Mouse (Mus musculus): Measurements from ENCODE around the gene Mms19. TPM values are rescaled to one million over a fixed set of nuclear protein-coding genes. Genes with fewer than 3 reads are reported as not detected.

The Mms19 gene
- polyA plus RNA-seq, 1 experiment from 2014 or later = 52.5 TPM

DNA sequence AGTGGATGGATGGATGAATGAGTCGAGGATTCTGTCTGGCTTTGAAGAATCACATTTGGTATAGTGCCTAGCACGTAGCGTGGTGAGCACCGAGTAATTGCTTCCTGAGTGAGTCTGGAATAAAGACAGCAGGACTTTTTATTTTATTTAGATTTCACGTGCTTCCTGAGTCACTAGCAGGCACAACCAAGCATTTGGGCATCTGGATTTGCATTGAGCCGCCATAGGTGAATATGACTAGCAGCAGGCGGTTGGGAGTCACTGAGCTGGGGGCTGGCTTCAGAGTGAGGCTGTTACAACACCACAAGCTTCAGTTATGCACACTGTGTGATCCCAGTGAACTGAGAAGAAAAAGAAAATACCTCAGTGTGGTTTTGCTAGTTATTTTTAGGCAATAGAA, 28.1 kb upstream of the Mms19 start:
- WGBS = 54% methylated on average over 7 of the region's 7 CpGs
- no peak for DNase-seq (ENCODE audit: low spot score)
- H3K9me3 ChIP-seq (replicated peaks) = no peaks in the 10 kb centered on the region
- no peak overlapping the region for H3K4me3 ChIP-seq
- peaks cover 6% of the 10 kb centered on the region; the same call in 1 of the 2 replicates for H3K36me3 ChIP-seq
- peak overlapping the region; percentile 32; the same call in 1 of the 2 replicates for H3K27ac ChIP-seq
- H3K27me3 ChIP-seq (ENCODE audit: low read depth, poor library complexity, severe bottlenecking) = no peaks in the 10 kb centered on the region
- H3K4me1 ChIP-seq = peaks cover 40% of the 10 kb centered on the region

DNA sequence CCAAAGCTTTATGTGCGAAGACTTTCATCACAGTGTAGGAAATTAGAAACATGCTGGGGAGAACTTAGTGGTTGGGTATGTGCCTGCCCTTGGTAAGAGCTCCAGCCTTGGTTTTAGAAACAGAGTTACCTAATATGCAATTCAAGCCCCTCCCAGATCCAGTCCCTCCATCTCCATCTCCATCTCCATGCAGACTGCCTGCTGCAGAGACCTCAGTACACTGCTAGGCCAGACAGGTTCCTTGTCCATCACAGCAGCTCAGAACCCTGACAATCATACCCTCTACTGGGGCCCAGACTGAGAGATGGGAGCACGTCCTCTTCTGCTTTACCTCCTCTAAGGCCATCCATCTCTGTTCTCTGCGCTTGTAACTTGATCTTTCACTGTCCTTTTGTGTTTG, 27.6 kb upstream of the Mms19 start:
- peaks cover 6% of the 10 kb centered on the region; the same call in 1 of the 2 replicates for H3K36me3 ChIP-seq
- 61% methylated on average over 3 of the region's 3 CpGs for WGBS
- peak overlapping the region; percentile 32; the same call in 1 of the 2 replicates for H3K27ac ChIP-seq
- no peaks in the 10 kb centered on the region for H3K9me3 ChIP-seq (replicated peaks)
- no peak overlapping the region for H3K4me3 ChIP-seq
- DNase-seq (ENCODE audit: low spot score) = no peak
- no peaks in the 10 kb centered on the region for H3K27me3 ChIP-seq (ENCODE audit: low read depth, poor library complexity, severe bottlenecking)
- peaks cover 40% of the 10 kb centered on the region for H3K4me1 ChIP-seq

DNA sequence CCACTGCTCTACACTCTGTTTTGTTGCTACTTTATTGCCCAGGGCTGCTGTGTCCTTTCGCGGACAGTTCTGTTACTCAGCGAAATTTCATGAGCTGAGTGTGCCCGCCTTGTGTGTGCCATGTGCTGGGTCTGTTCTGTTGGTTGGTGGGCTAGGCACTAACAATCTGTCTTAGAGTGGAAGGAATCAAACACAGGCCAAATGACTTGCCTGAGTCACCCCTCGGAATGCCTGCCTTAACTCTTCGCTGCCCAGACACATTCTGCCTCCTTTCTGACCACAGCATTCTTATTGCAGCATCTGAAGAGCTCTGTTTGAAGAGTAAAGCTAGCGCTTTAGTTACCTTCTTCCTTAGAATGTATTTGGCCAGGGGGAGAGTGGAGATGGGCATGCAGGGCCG, 25.6 kb upstream of the Mms19 start:
- Histone ChIP-seq H3K9me3 (replicated peaks) (no peaks in the 10 kb centered on the region), H3K27ac (no peak overlapping the region), H3K4me1 (peaks cover 41% of the 10 kb centered on the region), H3K27me3 (ENCODE audit: low read depth, poor library complexity, severe bottlenecking) (no peaks in the 10 kb centered on the region), H3K4me3 (no peak overlapping the region), H3K36me3 (no peaks in the 10 kb centered on the region)
- WGBS = 59% methylated on average over 8 of the region's 8 CpGs
- no peak for DNase-seq (ENCODE audit: low spot score)

DNA sequence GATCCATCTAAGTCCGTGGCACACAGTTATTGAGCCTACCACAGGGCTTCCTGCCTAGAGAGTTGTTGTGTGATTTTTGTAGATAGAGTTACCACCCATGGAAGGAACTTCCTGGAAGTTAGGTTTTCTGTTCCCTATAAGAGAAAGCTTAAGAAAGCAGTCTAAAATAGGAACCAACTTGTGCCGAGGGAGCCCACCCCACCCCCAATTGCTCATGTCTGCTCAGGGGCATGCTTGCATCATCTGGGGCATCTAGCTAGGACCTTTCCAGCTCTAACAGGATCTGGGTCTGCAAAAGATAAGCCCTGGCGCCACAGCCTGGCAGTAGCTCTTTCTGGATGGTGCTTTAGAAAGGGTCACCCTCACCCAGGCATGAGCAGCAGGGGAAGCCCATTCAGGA, 24.7 kb upstream of the Mms19 start:
- 73% methylated on average over 3 of the region's 3 CpGs for WGBS
- Histone ChIP-seq H3K4me3 (no peak overlapping the region), H3K9me3 (replicated peaks) (no peaks in the 10 kb centered on the region), H3K4me1 (peaks cover 45% of the 10 kb centered on the region), H3K36me3 (no peaks in the 10 kb centered on the region), H3K27ac (no peak overlapping the region), H3K27me3 (ENCODE audit: low read depth, poor library complexity, severe bottlenecking) (no peaks in the 10 kb centered on the region)
- no peak for DNase-seq (ENCODE audit: low spot score)

DNA sequence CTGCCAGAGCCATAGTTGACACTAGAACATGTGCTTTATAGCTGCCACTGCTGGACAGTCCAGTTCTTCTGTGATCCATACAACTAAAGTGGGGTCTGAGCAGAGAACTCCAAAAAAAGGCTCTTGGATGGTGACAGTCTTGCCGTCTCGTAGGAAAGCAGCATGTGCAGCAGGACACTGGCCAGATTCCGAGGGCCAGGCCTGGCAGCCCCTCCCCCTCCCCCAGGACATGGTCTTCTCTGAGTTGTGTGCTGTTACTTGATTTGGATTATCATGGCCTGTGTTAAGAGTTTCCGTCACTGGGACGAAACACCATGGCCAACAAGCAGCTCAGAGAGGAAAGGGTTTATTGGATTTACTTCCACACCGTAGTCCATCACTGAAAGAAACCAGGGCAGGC, 23.3 kb upstream of the Mms19 start:
- H3K4me1 ChIP-seq = peaks cover 55% of the 10 kb centered on the region
- WGBS = 79% methylated on average over 6 of the region's 6 CpGs

DNA sequence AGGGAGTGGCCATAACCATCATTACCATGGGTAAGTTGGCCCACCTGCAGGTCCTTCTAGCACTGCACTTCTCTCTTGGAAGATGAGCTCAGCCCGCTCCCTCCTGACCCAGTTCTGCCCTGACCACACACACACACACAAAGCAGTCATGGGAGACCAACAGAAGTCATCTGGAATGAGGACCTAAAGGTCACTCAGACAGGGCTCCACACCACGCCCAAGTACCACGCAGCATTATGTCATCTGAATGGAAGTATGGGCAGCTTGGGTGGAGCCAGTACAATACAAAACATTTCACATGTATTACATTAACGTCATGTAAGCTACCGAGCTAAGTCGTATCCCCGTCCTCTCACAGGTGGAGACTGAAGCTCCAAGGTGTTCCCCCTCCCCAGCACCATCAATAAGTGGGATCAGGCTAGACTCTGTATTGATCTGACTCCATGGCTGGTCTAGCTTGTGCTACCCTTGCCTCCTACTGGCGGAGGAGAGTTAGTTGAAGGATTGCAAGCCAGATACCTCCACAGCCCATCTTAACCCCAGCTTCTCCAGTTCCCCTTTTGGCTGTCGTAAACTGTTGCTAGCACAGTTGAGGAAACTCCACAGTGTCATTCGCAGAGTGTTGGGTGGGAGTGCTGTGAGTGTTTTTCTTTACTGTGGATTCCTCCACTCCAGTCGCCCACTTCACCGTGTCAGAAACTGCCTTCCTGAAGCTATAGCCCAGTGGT, 20.5 kb upstream of the Mms19 start:
- no peaks in the 10 kb centered on the region for H3K9me3 ChIP-seq (replicated peaks)
- H3K36me3 ChIP-seq = no peaks in the 10 kb centered on the region
- no peaks in the 10 kb centered on the region for H3K27me3 ChIP-seq (ENCODE audit: low read depth, poor library complexity, severe bottlenecking)
- peaks cover 52% of the 10 kb centered on the region for H3K4me1 ChIP-seq
- DNase-seq (ENCODE audit: low spot score) = no peak
- WGBS = 94% methylated on average over 12 of the region's 12 CpGs
- H3K4me3 ChIP-seq = no peak overlapping the region
- H3K27ac ChIP-seq = peak overlapping the region; percentile 59

More for the DNA sequence above, 23.3 kb upstream of the Mms19 start:
- H3K27ac ChIP-seq = no peak overlapping the region
- DNase-seq (ENCODE audit: low spot score) = no peak
- H3K9me3 ChIP-seq (replicated peaks) = no peaks in the 10 kb centered on the region
- H3K27me3 ChIP-seq (ENCODE audit: low read depth, poor library complexity, severe bottlenecking) = no peaks in the 10 kb centered on the region
- no peaks in the 10 kb centered on the region for H3K36me3 ChIP-seq
- no peak overlapping the region for H3K4me3 ChIP-seq

DNA sequence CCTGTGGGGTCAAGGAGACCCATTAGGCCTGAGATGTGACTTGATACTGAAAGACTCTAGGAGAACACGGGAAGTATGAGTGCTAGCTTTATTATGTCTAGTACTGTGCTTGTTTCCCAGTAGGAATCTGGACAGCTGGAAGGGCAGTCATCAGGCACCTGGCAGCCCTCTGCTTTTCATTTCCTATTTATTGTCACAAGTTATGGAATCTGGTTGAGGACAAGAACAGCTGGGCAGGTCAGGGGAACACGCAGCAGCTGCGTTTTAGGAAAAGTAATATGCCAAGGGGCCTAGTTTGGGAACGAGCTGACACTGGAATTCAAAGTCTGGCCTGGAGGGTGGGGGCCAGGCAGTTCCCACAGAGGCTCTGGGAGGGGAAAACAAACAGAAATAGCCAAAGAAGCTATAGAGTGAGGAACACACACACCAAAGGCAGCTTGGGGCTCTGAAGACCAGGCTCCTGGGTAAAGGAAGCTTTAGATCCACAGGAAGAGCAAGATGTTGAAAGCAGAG, 19.5 kb upstream of the Mms19 start:
- Histone ChIP-seq H3K27me3 (ENCODE audit: low read depth, poor library complexity, severe bottlenecking) (no peaks in the 10 kb centered on the region), H3K4me1 (peaks cover 55% of the 10 kb centered on the region), H3K36me3 (no peaks in the 10 kb centered on the region), H3K4me3 (no peak overlapping the region), H3K27ac (peak overlapping the region; percentile 59; the same call in 1 of the 2 replicates), H3K9me3 (replicated peaks) (no peaks in the 10 kb centered on the region)
- DNase-seq (ENCODE audit: low spot score) = no peak
- 60% methylated on average over 4 of the region's 4 CpGs for WGBS

DNA sequence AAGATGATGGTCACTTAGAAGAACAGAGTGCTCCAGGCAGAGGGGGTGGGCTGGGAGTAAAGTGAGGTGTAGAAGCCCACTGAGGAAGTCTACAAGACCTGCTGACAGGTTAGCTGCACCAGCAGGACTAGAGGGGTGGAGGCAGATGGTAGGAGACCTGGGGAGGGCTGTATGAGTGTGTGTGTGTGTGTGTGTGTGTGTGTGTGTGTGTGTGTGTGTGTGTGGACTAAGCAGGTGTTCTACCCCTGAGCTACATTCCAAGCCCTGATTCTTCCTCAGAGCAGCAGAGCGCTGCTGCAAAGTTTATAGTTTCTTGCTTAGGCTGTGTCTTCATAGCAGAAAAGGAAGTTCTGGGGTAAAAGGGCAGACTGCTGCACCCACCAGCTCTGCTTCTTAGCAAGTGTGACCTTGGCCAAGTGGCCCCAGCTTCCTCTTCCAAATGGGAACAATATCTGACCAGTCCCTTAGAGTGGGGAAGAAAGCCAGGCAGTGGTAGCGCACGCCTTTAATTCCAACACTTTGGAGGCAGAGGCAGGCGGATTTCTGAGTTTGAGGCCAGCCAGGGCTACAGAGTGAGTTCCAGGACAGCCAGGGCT, 18.8 kb upstream of the Mms19 start:
- H3K27me3 ChIP-seq (ENCODE audit: low read depth, poor library complexity, severe bottlenecking) = no peaks in the 10 kb centered on the region
- H3K27ac ChIP-seq = no peak overlapping the region; the same call in 1 of the 2 replicates
- peaks cover 62% of the 10 kb centered on the region for H3K4me1 ChIP-seq
- WGBS = 81% methylated on average over 4 of the region's 4 CpGs
- no peak overlapping the region for H3K4me3 ChIP-seq
- no peak for DNase-seq (ENCODE audit: low spot score)
- H3K9me3 ChIP-seq (replicated peaks) = no peaks in the 10 kb centered on the region
- H3K36me3 ChIP-seq = no peaks in the 10 kb centered on the region

DNA sequence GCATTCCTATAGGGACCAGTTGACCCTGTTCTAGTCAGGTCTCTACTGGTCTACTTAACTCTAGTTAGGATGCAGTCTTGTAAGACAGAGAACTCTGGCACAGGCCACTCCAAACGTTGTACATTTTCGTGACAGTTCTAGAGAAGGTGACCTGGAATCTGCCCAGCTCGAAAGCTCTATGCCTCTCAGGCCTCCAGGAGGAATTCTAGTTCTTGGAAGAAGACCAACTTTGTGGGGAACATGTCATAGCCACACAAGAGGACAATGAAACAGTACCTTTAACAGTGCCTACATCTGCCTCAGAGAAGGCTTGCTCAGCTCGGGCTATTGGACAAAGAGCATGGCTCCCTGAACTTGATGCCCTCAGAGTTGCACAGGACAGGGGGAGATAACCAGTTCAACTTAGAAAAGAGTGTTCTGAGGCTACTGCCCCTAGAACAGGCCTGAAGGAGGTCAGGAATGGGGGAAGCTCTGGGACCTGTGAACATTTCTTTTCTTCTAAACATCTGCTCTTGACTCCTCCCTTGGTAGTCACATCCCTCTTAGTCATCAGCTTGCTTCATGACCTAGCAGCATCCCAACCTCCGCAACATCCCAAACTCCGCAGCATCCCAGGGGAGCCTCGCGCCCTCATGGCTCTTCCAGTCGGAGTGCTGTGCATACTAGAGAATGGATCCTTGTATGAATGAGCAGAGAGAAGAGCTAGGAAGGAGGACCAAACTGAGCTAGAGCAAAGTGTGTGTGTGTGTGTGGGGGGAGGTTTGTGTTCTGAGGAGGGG, 18.0 kb upstream of the Mms19 start:
- Histone ChIP-seq H3K27ac (peak overlapping the region; percentile 42), H3K36me3 (no peaks in the 10 kb centered on the region), H3K4me1 (peaks cover 62% of the 10 kb centered on the region), H3K27me3 (ENCODE audit: low read depth, poor library complexity, severe bottlenecking) (no peaks in the 10 kb centered on the region), H3K4me3 (no peak overlapping the region), H3K9me3 (replicated peaks) (no peaks in the 10 kb centered on the region)
- DNase-seq (ENCODE audit: low spot score) = no peak
- 93% methylated on average over 9 of the region's 9 CpGs for WGBS

DNA sequence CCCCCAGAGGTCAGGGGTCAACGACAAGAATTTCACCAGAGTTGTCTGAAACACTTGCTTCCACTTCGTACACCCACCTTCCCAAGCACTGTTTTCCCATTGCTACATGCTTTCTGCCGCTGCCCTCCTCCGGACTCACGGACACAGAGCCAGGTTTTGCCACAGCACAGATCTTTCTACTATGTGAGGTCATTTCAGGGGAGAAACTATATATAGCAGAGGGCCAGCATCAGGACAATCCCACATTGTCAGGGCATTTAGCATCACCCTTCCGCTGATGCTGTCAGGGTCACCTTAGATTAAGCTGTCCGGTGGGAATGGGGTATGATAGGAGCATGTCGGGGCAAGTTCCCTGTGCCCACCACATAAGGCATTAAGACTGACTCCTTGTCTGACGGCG, 16.1 kb upstream of the Mms19 start:
- no peaks in the 10 kb centered on the region for H3K27me3 ChIP-seq (ENCODE audit: low read depth, poor library complexity, severe bottlenecking)
- 71% methylated on average over 10 of the region's 10 CpGs for WGBS
- no peaks in the 10 kb centered on the region for H3K9me3 ChIP-seq (replicated peaks)
- H3K27ac ChIP-seq = no peak overlapping the region
- H3K4me3 ChIP-seq = no peak overlapping the region
- H3K4me1 ChIP-seq = peaks cover 66% of the 10 kb centered on the region
- no peaks in the 10 kb centered on the region for H3K36me3 ChIP-seq
- DNase-seq (ENCODE audit: low spot score) = no peak

DNA sequence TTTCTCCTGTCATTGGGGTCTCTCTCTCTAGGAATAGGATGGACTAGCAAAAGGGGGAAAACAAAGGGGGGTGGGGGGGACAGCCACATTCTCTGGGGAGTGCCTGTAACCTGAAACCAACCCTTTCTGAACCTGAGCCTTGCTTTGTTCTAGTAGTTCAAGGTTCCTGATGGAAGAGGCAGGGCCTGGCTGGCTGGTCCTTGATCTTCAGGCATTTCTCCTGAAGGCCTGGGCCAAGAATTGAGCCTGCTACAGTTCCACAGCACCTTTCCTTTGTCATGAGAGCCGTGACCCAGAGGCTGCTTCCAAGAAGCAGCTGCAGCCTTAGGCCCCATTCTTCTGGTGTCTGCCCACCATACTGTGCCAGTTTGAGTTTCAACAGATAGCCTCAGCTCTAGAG, 14.5 kb upstream of the Mms19 start:
- peak overlapping the region; percentile 71 for H3K27ac ChIP-seq
- H3K4me3 ChIP-seq = no peak overlapping the region
- no peaks in the 10 kb centered on the region for H3K9me3 ChIP-seq (replicated peaks)
- 66% methylated on average over 1 of the region's 1 CpGs for WGBS
- no peak for DNase-seq (ENCODE audit: low spot score)
- peaks cover 54% of the 10 kb centered on the region for H3K4me1 ChIP-seq
- no peaks in the 10 kb centered on the region for H3K36me3 ChIP-seq
- no peaks in the 10 kb centered on the region for H3K27me3 ChIP-seq (ENCODE audit: low read depth, poor library complexity, severe bottlenecking)

DNA sequence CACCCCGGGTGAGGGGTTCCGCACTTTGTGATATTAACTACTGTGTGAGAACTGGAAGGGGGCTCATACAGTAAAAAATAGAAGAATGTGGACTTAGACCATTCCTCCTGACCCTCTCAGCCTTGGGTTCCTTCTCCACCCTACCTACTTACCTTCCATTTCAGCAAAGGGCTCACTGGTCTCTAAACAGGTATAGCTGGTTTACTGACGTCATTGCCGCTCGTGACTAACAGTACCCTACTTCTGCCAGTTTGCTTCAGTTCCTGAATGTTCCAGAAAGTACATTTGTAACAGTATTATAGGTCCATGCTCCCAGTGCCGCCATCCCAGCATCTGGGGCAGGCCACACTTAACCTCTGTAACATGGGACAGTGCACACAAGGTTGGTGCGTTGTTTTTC, 13.1 kb upstream of the Mms19 start:
- peaks cover 40% of the 10 kb centered on the region for H3K4me1 ChIP-seq
- 94% methylated on average over 7 of the region's 7 CpGs for WGBS
- H3K9me3 ChIP-seq (replicated peaks) = no peaks in the 10 kb centered on the region
- H3K27ac ChIP-seq = no peak overlapping the region
- no peaks in the 10 kb centered on the region for H3K27me3 ChIP-seq (ENCODE audit: low read depth, poor library complexity, severe bottlenecking)
- DNase-seq (ENCODE audit: low spot score) = no peak
- H3K4me3 ChIP-seq = no peak overlapping the region
- H3K36me3 ChIP-seq = no peaks in the 10 kb centered on the region

DNA sequence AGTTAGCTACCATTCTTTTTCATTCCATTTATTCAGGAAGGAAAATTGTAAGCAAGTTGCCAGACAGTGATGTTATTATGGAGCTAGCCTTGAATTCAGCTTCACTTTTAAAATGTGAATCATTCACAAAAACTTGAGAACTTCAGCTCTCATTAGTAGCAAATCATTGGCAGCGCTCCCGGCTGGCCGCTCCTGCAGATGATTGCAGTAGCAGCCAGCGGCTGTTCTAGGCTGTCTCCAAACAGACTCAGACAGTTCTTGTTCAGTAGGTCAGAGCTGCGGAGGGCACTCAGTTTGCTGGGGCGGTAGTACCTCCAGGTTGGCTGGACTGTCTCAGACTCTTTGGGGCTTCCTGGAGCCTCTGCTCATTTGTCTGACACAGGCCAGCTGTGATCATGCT, 12.5 kb upstream of the Mms19 start:
- DNase-seq (ENCODE audit: low spot score) = no peak
- Histone ChIP-seq H3K27ac (no peak overlapping the region), H3K9me3 (replicated peaks) (no peaks in the 10 kb centered on the region)

More for the DNA sequence above, 12.5 kb upstream of the Mms19 start:
- H3K4me1 ChIP-seq = peaks cover 37% of the 10 kb centered on the region
- no peak overlapping the region for H3K4me3 ChIP-seq
- 85% methylated on average over 6 of the region's 6 CpGs for WGBS
- H3K27me3 ChIP-seq (ENCODE audit: low read depth, poor library complexity, severe bottlenecking) = no peaks in the 10 kb centered on the region
- no peaks in the 10 kb centered on the region for H3K36me3 ChIP-seq

Data from limb, embryonic 10.5 days (tissue).